Mouse (Mus musculus) monocyte, adult 2 months (primary cell): ENCODE data around the gene Gna15.

Experiments used
- DNase-seq, 2 experiments: peaks; one replicate each; pipeline ENCODE4 v3.0.0; 2022; ENCODE audit warnings: low spot score in 2 of 2, low read depth in 1 of 2

The Gna15 gene

GRCm38 (mm10) chr10:81523570-81523969 lies 455 bp downstream of the Gna15 start:
- no peak for DNase-seq

- no peak for DNase-seq
These were observed 883 bp downstream of the Gna15 start for GRCm38 (mm10) chr10:81523142-81523541.

DNA sequence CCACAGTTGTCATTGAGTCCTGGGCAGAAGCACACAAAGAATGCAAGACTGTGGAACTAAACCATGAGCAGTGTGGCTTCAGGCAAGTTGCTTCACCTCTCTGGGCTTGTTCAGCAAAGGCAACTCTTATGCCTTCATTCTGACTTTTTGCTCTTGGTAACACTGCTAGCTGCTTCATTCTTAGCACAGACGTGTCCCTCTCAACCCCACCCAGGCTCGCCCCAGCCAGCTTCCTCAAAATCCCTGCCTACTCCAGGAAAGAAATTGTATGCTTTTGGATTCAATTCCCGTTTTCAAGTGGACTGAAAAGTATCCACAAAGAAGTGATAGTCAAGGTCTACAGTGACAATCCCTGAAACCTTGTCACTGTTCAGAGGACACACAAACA lies 4.1 kb downstream of the Gna15 start:
- no peak for DNase-seq

- no peak for DNase-seq
These were observed 4.6 kb downstream of the Gna15 start for GRCm38 (mm10) chr10:81519227-81519977.

- peak in 1 of 2 experiments; percentile 45 for DNase-seq
These were observed 5.5 kb downstream of the Gna15 start for GRCm38 (mm10) chr10:81518546-81518945.

DNA sequence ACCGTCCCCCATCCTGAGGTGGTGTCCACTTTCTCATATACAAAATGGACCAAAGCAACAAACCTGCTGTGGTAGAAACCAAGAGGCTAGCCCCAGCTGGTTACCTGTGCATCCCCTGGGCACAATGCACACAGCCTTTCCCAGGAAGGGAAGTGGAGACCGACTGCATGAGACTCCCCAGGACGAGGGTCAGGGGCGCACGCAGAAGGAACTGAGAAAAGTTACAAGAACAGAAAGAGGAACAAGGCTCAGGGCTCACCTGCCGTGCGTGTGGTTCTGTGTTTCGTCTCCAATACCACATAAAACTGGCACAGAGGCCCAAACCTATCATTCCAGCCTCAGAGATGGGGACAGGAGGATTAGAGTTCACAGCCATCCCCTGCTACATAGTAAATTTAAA lies 6.8 kb downstream of the Gna15 start:
- no peak for DNase-seq

- DNase-seq = no peak
These were observed 10.2 kb downstream of the Gna15 start for GRCm38 (mm10) chr10:81513798-81514197.

- DNase-seq = no peak
These were observed 13.7 kb downstream of the Gna15 start for GRCm38 (mm10) chr10:81510246-81510810.

DNA sequence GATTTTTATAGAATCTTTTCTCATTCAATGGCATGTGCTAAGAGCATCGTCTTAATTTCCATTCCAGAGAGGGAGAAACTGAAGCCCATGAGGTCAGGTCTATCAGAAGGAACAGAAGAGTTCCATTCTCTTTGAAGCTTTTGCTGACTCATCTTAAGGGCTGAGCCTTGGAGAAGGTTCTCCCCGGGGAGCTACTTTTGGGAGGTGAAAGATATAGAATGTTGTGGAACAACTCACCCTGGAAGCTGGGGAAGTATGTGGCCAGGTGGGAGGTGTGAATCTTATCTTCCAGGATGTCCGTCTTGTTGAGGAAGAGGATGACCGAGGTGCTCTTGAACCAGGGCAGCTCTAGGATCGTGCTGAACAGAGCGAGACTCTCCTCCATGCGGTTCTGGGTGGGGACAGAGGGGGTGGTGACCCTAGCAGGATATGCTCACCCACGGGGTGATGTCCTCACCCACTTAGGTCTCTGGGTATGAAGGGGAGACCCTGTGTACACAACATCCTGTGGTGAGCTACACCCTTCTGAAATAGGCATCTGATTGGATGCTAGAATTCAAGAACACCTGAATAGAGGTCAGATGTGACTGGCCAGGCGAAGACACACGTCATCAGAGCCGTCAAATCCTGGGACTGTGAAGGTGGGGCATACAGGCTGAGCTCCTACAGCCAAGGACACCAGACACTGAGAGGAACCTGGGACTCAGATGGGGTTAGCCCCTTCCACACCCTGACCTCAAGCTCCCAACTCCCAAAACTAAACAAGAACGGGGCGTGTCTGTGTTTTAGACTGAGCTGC lies 16.1 kb downstream of the Gna15 start:
- no peak for DNase-seq

- no peak for DNase-seq
These were observed 16.9 kb downstream of the Gna15 start for GRCm38 (mm10) chr10:81507095-81507494.

GRCm38 (mm10) chr10:81505016-81505664 lies 18.9 kb downstream of the Gna15 start:
- DNase-seq = no peak

DNA sequence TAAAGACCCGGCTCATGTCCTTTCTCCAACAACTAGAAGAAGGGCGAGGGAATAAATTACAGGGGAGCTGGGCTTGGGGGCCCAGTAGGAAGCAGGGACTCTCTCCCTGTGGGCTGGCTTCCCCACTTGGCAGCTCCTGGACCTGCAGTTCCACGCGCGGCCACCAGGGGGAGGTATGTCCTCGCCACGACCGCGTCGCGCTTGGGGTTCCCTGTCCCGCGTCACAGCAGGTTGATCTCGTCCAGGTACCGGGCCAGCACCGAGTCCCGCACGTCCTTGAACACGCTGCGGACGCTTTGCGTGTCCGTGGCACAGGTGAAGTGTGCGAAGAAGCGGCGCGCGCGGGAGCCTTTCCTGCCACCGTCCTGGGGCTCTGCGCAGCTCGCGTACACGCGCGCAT lies 21.4 kb downstream of the Gna15 start:
- DNase-seq = peak in 1 of 2 experiments; percentile 83

GRCm38 (mm10) chr10:81501863-81502262 lies 22.2 kb downstream of the Gna15 start:
- no peak for DNase-seq

DNA sequence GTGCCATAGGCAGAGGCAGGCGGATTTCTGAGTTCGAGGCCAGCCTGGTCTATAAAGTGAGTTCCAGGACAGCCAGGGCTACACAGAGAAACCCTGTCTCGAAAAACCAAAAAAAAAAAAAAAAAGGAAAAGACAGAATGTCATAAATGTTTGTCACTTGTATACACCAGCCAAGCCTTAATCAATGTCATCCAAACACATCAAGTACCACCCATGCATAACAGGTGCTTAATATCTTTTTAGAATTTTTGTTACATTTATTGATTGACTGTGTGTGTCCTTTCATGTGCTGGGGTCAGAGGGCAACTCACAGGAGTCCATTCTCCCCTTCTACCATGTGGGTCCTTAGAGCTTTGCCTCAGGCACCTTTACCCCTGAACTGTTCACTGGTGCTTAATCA lies 24.0 kb downstream of the Gna15 start, which contains the start of gene S1pr4:
Gene S1pr4 (minus strand): TSS at position 101 of the 400 bp plus-strand sequence.
- DNase-seq = no peak

- DNase-seq = no peak
These were observed 24.6 kb downstream of the Gna15 start for GRCm38 (mm10) chr10:81499250-81499901.

GRCm38 (mm10) chr10:81498316-81499249 lies 25.4 kb downstream of the Gna15 start:
- no peak for DNase-seq

GRCm38 (mm10) chr10:81497401-81498270 lies 26.4 kb downstream of the Gna15 start:
- DNase-seq = no peak

DNA sequence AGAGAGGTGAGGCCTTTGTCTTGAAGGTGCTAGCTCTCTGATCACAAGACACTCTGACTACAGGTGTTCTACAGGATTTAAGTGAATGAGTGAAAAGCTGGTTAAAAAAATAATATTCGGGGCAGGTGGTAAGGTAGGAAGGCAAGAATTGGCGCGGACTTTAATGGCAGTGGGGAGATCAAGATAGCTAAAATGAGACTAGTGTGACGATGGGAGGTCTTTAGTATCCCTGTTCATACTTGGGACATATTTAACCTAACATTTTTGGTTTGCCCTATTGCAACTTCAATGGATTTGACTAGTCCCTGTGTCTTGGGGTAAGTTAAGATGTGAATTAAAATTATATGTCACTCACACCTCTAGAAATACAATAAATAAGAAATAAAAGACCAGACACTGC lies 27.1 kb downstream of the Gna15 start:
- DNase-seq = no peak
